9 mouse cellular contexts compared by ENCODE assay signal in the genomic region with DNA sequence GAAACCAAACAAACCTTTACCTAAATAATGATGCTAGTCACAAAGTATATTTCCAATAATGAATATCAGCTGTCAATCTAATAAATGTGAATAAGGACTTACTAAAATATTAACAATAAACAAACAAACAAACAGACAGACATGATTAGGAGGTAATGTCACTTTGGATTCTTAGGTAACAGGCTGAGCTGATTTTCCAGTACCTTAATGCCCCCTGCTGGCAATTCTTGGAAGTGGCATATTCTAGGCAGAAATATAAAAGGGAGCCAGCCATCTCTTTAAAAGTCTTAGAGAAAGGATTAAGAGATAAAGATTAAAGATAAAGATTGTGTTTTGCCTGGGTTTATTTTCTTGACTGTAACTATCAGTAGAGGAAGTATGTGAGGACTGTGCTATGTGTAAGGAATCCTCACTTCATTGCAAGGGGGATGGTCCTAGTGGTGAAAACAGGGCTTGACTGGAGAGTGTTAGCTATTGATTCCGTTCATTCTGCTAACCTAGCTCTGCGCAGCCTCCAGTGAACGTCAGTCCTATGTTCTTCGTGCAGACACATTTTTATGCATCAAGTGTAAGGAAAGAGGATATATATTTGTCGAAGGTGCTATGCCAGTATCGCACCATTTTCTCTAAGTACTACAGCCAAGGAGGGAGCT.
DNase-seq lines count a peak whose midpoint lies in the region; ATAC-seq and TF ChIP-seq lines count a peak whose summit lies in the region.
"Had no signal": no experiment of that assay in that cellular context is flagged by ENCODE, and none has a peak within 500 bp of the region (broad histone marks: within the 10 kb centered on the region; RNA-seq: fewer than 3 reads in every experiment).

No protein-coding gene starts in this region.

- no peak for ATAC-seq in kidney, embryonic 15.5 days (replicated peaks; ENCODE audit: low FRiP score)
- peak; percentile 75 for ATAC-seq in hindbrain, embryonic 13.5 days (ENCODE audit: low FRiP score)
- peak; percentile 70 for ATAC-seq in midbrain, embryonic 15.5 days (replicated peaks)

- H3K36me3 ChIP-seq in kidney, embryonic 15.5 days = no peaks in the 10 kb centered on the region
- H3K36me3 ChIP-seq in hindbrain, embryonic 13.5 days = no peaks in the 10 kb centered on the region
- H3K36me3 ChIP-seq in midbrain, embryonic 15.5 days (replicated peaks) = no peaks in the 10 kb centered on the region
- H3K36me3 ChIP-seq: embryonic facial prominence, embryonic 12.5 days had no signal

- TF ChIP-seq CTCF in left cerebral cortex, adult 2 months (IDR thresholded peaks at IDR 0.05) = peak; percentile 85

- DNase-seq in kidney, adult 18-20 months = peak; percentile 42
- DNase-seq in adrenal gland, postnatal 14 days = peak; percentile 50
- peak; percentile 42 for DNase-seq in embryo, embryonic 11.5 days (ENCODE audit: low read depth, low spot score)
- peak; percentile 68 to 74 for DNase-seq in left cerebral cortex, adult 2 months (ENCODE audit: extremely low spot score in 1 of 2, low spot score in 2 of 2)
- peak; percentile 4 for DNase-seq in thymus, postnatal 25 days

- no peak overlapping the region for H3K4me3 ChIP-seq in kidney, embryonic 15.5 days (replicated peaks)
- no peak overlapping the region for H3K4me3 ChIP-seq in hindbrain, embryonic 13.5 days
- H3K4me3 ChIP-seq in left cerebral cortex, adult 2 months = no peak overlapping the region
- H3K4me3 ChIP-seq in midbrain, embryonic 15.5 days = no peak overlapping the region
- H3K4me3 ChIP-seq: embryonic facial prominence, embryonic 12.5 days had no signal

- H3K9ac ChIP-seq in kidney, embryonic 15.5 days = no peak overlapping the region
- H3K9ac ChIP-seq in hindbrain, embryonic 13.5 days = no peak overlapping the region
- H3K9ac ChIP-seq in midbrain, embryonic 15.5 days = no peak overlapping the region
- H3K9ac ChIP-seq: embryonic facial prominence, embryonic 12.5 days had no signal

- H3K4me2 ChIP-seq in kidney, embryonic 15.5 days = no peak overlapping the region
- H3K4me2 ChIP-seq in hindbrain, embryonic 13.5 days = no peak overlapping the region
- no peak overlapping the region for H3K4me2 ChIP-seq in midbrain, embryonic 15.5 days
- H3K4me2 ChIP-seq: embryonic facial prominence, embryonic 12.5 days had no signal

- no peaks in the 10 kb centered on the region for H3K4me1 ChIP-seq in kidney, embryonic 15.5 days
- H3K4me1 ChIP-seq in hindbrain, embryonic 13.5 days (replicated peaks) = no peaks in the 10 kb centered on the region
- no peaks in the 10 kb centered on the region; the same call in 1 of the 2 replicates for H3K4me1 ChIP-seq in midbrain, embryonic 15.5 days
- H3K4me1 ChIP-seq: embryonic facial prominence, embryonic 12.5 days had no signal

- WGBS in kidney, embryonic 15.5 days = 55% methylated on average over 6 of the region's 6 CpGs
- WGBS in hindbrain, embryonic 13.5 days = 48% methylated on average over 6 of the region's 6 CpGs
- whole genome bisulfite sequencing in midbrain, embryonic 15.5 days = 42% methylated on average over 6 of the region's 6 CpGs

- H3K27ac ChIP-seq in kidney, embryonic 15.5 days = no peak overlapping the region
- no peak overlapping the region for H3K27ac ChIP-seq in hindbrain, embryonic 13.5 days
- peak overlapping the region; percentile 59 for H3K27ac ChIP-seq in left cerebral cortex, adult 2 months
- H3K27ac ChIP-seq in midbrain, embryonic 15.5 days = no peak overlapping the region
- H3K27ac ChIP-seq: embryonic facial prominence, embryonic 12.5 days had no signal

- intact Hi-C loops in left cerebral cortex, adult 2 months (cut with DNase I) = loop anchor here (2.0 to 5.0 kb wide), 3 partner anchors 81 to 1849 kb away; no protein-coding TSS in a partner anchor

- no peaks in the 10 kb centered on the region for H3K9me3 ChIP-seq in kidney, embryonic 15.5 days (replicated peaks)
- H3K9me3 ChIP-seq in hindbrain, embryonic 13.5 days = no peaks in the 10 kb centered on the region
- H3K9me3 ChIP-seq in midbrain, embryonic 15.5 days = no peaks in the 10 kb centered on the region
- H3K9me3 ChIP-seq: embryonic facial prominence, embryonic 12.5 days had no signal

- H3K27me3 ChIP-seq in kidney, embryonic 15.5 days = no peaks in the 10 kb centered on the region
- no peaks in the 10 kb centered on the region for H3K27me3 ChIP-seq in hindbrain, embryonic 13.5 days
- H3K27me3 ChIP-seq in midbrain, embryonic 15.5 days (replicated peaks) = no peaks in the 10 kb centered on the region
- H3K27me3 ChIP-seq: embryonic facial prominence, embryonic 12.5 days had no signal

Comparison
In these comparisons a context has a peak if more than half of its experiments do, and no peak if none do; other contexts are left out.
1. DNase-seq: peak in every context shown above with its lines; median percentile 71 in left cerebral cortex, adult 2 months; 50 in adrenal gland, postnatal 14 days; 42 in kidney, adult 18-20 months; 42 in embryo, embryonic 11.5 days; 4 in thymus, postnatal 25 days.